Mouse (Mus musculus) B cell, adult 2 months (primary cell): Measurements from ENCODE around the gene Ssrp1.

Experiments used
- DNase-seq, 2 experiments: peaks; one replicate each; pipeline ENCODE4 v3.0.0; 2022

Gene Ssrp1

GRCm38 (mm10) chr2:85038336-85038735, 1.3 kb downstream of the Ssrp1 start:
- DNase-seq, result no peak

GRCm38 (mm10) chr2:85043623-85044022, 6.6 kb downstream of the Ssrp1 start:
- DNase-seq, result peak; percentile 19 to 20

GRCm38 (mm10) chr2:85046222-85046621, 9.2 kb downstream of the Ssrp1 start:
- DNase-seq, result no peak

- no peak for DNase-seq
Measured at GRCm38 (mm10) chr2:85047081-85047480, 10.0 kb downstream of the Ssrp1 start.

GRCm38 (mm10) chr2:85047596-85048167, 10.6 kb downstream of the Ssrp1 start, which contains the start of gene Tnks1bp1:
TSS of gene Tnks1bp1 (plus strand) at chr2:85048022.
- DNase-seq, result peak; percentile 99

- DNase-seq, result peak; percentile 52 to 56
Measured at GRCm38 (mm10) chr2:85048168-85048751, 11.2 kb downstream of the Ssrp1 start.

- no peak for DNase-seq
Measured at GRCm38 (mm10) chr2:85049277-85049676, 12.2 kb downstream of the Ssrp1 start.

- no peak for DNase-seq
Measured at GRCm38 (mm10) chr2:85050001-85050634, 13.1 kb downstream of the Ssrp1 start.

GRCm38 (mm10) chr2:85050746-85051145, 13.7 kb downstream of the Ssrp1 start:
- no peak for DNase-seq

GRCm38 (mm10) chr2:85053192-85053816, 16.3 kb downstream of the Ssrp1 start:
- DNase-seq, result no peak

GRCm38 (mm10) chr2:85056711-85057110, 19.7 kb downstream of the Ssrp1 start:
- DNase-seq, result no peak

GRCm38 (mm10) chr2:85059677-85060076, 22.6 kb downstream of the Ssrp1 start:
- DNase-seq, result no peak

- no peak for DNase-seq
Measured at GRCm38 (mm10) chr2:85060591-85061060, 23.6 kb downstream of the Ssrp1 start.

- DNase-seq, result no peak
Measured at GRCm38 (mm10) chr2:85061107-85061541, 24.1 kb downstream of the Ssrp1 start.

GRCm38 (mm10) chr2:85065141-85065875, 28.3 kb downstream of the Ssrp1 start:
- no peak for DNase-seq

- no peak for DNase-seq
Measured at GRCm38 (mm10) chr2:85066937-85067336, 29.9 kb downstream of the Ssrp1 start.

- no peak for DNase-seq
Measured at GRCm38 (mm10) chr2:85067903-85068625, 31.0 kb downstream of the Ssrp1 start.

GRCm38 (mm10) chr2:85068626-85069025, 31.6 kb downstream of the Ssrp1 start:
- no peak for DNase-seq

GRCm38 (mm10) chr2:85070086-85070485, 33.1 kb downstream of the Ssrp1 start:
- no peak for DNase-seq

- DNase-seq, result no peak
Measured at GRCm38 (mm10) chr2:85071921-85072320, 34.9 kb downstream of the Ssrp1 start.

GRCm38 (mm10) chr2:85073751-85074150, 36.7 kb downstream of the Ssrp1 start:
- DNase-seq, result no peak
